Mouse (Mus musculus) kidney, adult 2 months (tissue): ENCODE measurements around the gene Olfr938.

ENCODE experiments used
- CTCF ChIP-seq: fragments of 200-500 bp; conservative IDR thresholded peaks from 2 replicates; pipeline ENCODE4 v1.5.1; 2011; ENCODE audit warnings: low read depth, mild to moderate bottlenecking, control low read depth, low read length, moderate library complexity, mixed read lengths; ENCODE audit not compliant: insufficient read depth, insufficient read length
- POLR2A ChIP-seq: fragments of 200-500 bp; IDR thresholded peaks from one replicate; pipeline ENCODE4 v1.6.1; 2011; ENCODE audit warnings: low read depth, low read length, control low read depth

DNA sequence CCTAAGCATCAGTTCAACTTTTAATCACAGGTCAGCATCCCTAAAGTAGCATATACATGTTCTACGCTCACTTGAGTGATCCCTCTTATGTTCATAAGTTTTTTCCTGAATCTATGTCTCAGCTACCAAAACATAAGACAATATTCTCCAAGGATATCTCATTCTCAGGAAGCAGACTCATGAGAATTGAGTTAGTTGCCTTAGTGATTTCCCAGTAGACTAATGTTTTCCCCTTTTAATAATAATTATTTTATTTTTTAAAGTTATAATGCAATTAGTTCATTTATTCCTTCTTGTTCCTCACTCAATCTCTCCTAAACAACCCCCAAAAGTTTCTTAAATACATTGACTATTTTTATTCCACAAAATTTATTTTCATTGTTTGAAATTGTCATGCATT lies 13.8 kb downstream of the Olfr938 start, which contains the start of gene Olfr937:
- TF ChIP-seq CTCF (no peak), POLR2A (no peak)
